Mouse (Mus musculus) bone marrow, adult 2 months (tissue): Measurements from ENCODE around the gene Scgb2b17. TPM values are rescaled to one million over a fixed set of nuclear protein-coding genes. Genes with fewer than 3 reads are reported as not detected.
"Not testable (repeated sequence)": the region's sequence is repeated elsewhere in the genome, so short reads cannot be mapped to it uniquely, and the experiment has no call there.

Experiments
- H3K27ac ChIP-seq: fragments of 200-500 bp; 2 replicates; pipeline ENCODE4 v1.5.1; 2012; ENCODE audit warnings: low read depth, mild to moderate bottlenecking, control low read depth, inconsistent platforms, low read length; ENCODE audit not compliant: control insufficient read depth, poor library complexity, insufficient read depth
- H3K4me1 ChIP-seq: fragments of 200-500 bp; 2 replicates; pipeline ENCODE4 v1.6.1; 2011; ENCODE audit warnings: low read length; ENCODE audit not compliant: control insufficient read depth, insufficient read depth
- H3K4me3 ChIP-seq: fragments of 200-500 bp; replicated peaks from 2 replicates; pipeline ENCODE3; 2011; ENCODE audit warnings: mild to moderate bottlenecking, low read depth, low read length, control low read depth; ENCODE audit not compliant: control insufficient read depth
- polyA plus RNA-seq: library from polyadenylated mRNA; stranded (reverse); fragments of >200 nt; gene quantifications from 2 replicates; pipeline ENCODE4 v1.2.4, GENCODE M21; 2011; ENCODE audit warnings: low replicate concordance; ENCODE audit not compliant: missing spikeins, insufficient read depth, insufficient read length

Gene Scgb2b17
- polyA plus RNA-seq, result not detected in 2 replicates

- not testable (repeated sequence) for H3K27ac ChIP-seq, H3K4me3 ChIP-seq, H3K4me1 ChIP-seq
Observed at GRCm38 (mm10) chr7:33056461-33056860, at the start of gene Scgb2b17. TSS of gene Scgb2b17 (minus strand) at chr7:33056561.

GRCm38 (mm10) chr7:33063149-33063548 lies 6.8 kb upstream of the Scgb2b17 start, which contains the start of gene Scgb1b17:
TSS of gene Scgb1b17 (plus strand) at chr7:33063449.
- H3K27ac ChIP-seq, H3K4me1 ChIP-seq, H3K4me3 ChIP-seq: not testable (repeated sequence)

Other genes starting within 250 kb of the Scgb2b17 start
- gene Scgb2b15, start 226.9 kb downstream of the Scgb2b17 start, polyA plus RNA-seq, result not detected in 2 replicates
- gene Scgb1b15, start 220.0 kb downstream of the Scgb2b17 start, polyA plus RNA-seq, result not detected in 2 replicates
- not detected in 2 replicates for gene Scgb1b17, start 6.9 kb upstream of the Scgb2b17 start, polyA plus RNA-seq
- not detected in 2 replicates for gene Scgb2b18, start 117.3 kb upstream of the Scgb2b17 start, polyA plus RNA-seq
- gene Scgb1b18, start 129.0 kb upstream of the Scgb2b17 start, polyA plus RNA-seq, result not detected in 2 replicates
- not detected in 2 replicates for gene Scgb2b19, start 223.8 kb upstream of the Scgb2b17 start, polyA plus RNA-seq
- not detected in 2 replicates for gene Scgb1b19, start 230.7 kb upstream of the Scgb2b17 start, polyA plus RNA-seq